Mouse (Mus musculus): Measurements from ENCODE around the gene Atraid. TPM values are rescaled to one million over a fixed set of nuclear protein-coding genes. Genes with fewer than 3 reads are reported as not detected.

Atraid gene
- total RNA-seq (2014; rRNA removed) = 152 and 167 TPM in 2 replicates
- polyA plus RNA-seq (2015; fragmentation: Nextera tagmentation; extraction: Ambion mirVana) = 243 and 257 TPM in 2 replicates

GRCm38 (mm10) chr5:31047848-31048762 lies at the start of gene Atraid:
Gene Atraid (plus strand): TSS chr5:31048312.
- 1% methylated on average over 73 of the region's 73 CpGs for WGBS
- peak; percentile 99 for DNase-seq

GRCm38 (mm10) chr5:30999324-30999723 lies 48.8 kb upstream of the Atraid start:
- ATAC-seq (no peak), DNase-seq (no peak)
- no peak for TF ChIP-seq CTCF (IDR thresholded peaks at IDR 0.05; ENCODE audit: low read depth)
- Histone ChIP-seq H3K9me3 (ENCODE audit: low read length) (no peaks in the 10 kb centered on the region), H3K9ac (no peak overlapping the region), H3K4me3 (ENCODE audit: low read depth, low read length) (no peak overlapping the region), H3K27me3 (ENCODE audit: insufficient read depth, low read length) (no peaks in the 10 kb centered on the region), H3K27ac (ENCODE audit: low read depth, low read length) (no peak overlapping the region), H3K36me3 (ENCODE audit: insufficient read depth) (no peaks in the 10 kb centered on the region), H3K4me1 (ENCODE audit: insufficient read depth) (no peaks in the 10 kb centered on the region), H3K4me2 (ENCODE audit: low read depth) (no peak overlapping the region)
- 68% methylated on average over 5 of the region's 5 CpGs for WGBS

More at GRCm38 (mm10) chr5:31047848-31048762, at the start of gene Atraid:
- peak within 1 kb of the TSS; percentile 89 for H3K27ac ChIP-seq (ENCODE audit: low read depth, low read length)
- no peaks in the 10 kb centered on the region for H3K27me3 ChIP-seq (ENCODE audit: insufficient read depth, low read length)
- peak; percentile 98 for ATAC-seq
- TF ChIP-seq CTCF (IDR thresholded peaks at IDR 0.05; ENCODE audit: low read depth) = no peak
- peak within 1 kb of the TSS; percentile 80 for H3K4me3 ChIP-seq (ENCODE audit: low read depth, low read length)
- H3K4me2 ChIP-seq (ENCODE audit: low read depth) = peak within 1 kb of the TSS; percentile 78
- peak within 1 kb of the TSS; percentile 72 for H3K9ac ChIP-seq
- H3K9me3 ChIP-seq (ENCODE audit: low read length) = no peaks in the 10 kb centered on the region
- H3K4me1 ChIP-seq (ENCODE audit: insufficient read depth) = no peaks in the 10 kb centered on the region; the same call in 1 of the 2 replicates
- H3K36me3 ChIP-seq (ENCODE audit: insufficient read depth) = peaks cover 12% of the 10 kb centered on the region; the same call in 1 of the 2 replicates

- ATAC-seq = no peak
- no peak overlapping the region for H3K4me2 ChIP-seq (ENCODE audit: low read depth)
Measured at GRCm38 (mm10) chr5:31000122-31000521, 48.0 kb upstream of the Atraid start.

GRCm38 (mm10) chr5:31000993-31001392 lies 47.1 kb upstream of the Atraid start:
- no peaks in the 10 kb centered on the region for H3K4me1 ChIP-seq (ENCODE audit: insufficient read depth)
- H3K4me3 ChIP-seq (ENCODE audit: low read depth, low read length) = no peak overlapping the region
- TF ChIP-seq CTCF (IDR thresholded peaks at IDR 0.05; ENCODE audit: low read depth) = no peak
- H3K9me3 ChIP-seq (ENCODE audit: low read length) = no peaks in the 10 kb centered on the region
- DNase-seq (no peak), ATAC-seq (no peak)
- no peak overlapping the region for H3K9ac ChIP-seq
- H3K36me3 ChIP-seq (ENCODE audit: insufficient read depth) = no peaks in the 10 kb centered on the region
- no peaks in the 10 kb centered on the region for H3K27me3 ChIP-seq (ENCODE audit: insufficient read depth, low read length)
- 84% methylated on average over 2 of the region's 2 CpGs for WGBS
- H3K27ac ChIP-seq (ENCODE audit: low read depth, low read length) = no peak overlapping the region
- H3K4me2 ChIP-seq (ENCODE audit: low read depth) = no peak overlapping the region

More at GRCm38 (mm10) chr5:31000122-31000521, 48.0 kb upstream of the Atraid start:
- WGBS = 74% methylated on average over 7 of the region's 7 CpGs
- no peaks in the 10 kb centered on the region for H3K36me3 ChIP-seq (ENCODE audit: insufficient read depth)
- H3K4me1 ChIP-seq (ENCODE audit: insufficient read depth) = no peaks in the 10 kb centered on the region
- no peak overlapping the region for H3K9ac ChIP-seq
- no peak for DNase-seq
- H3K27ac ChIP-seq (ENCODE audit: low read depth, low read length) = no peak overlapping the region
- H3K27me3 ChIP-seq (ENCODE audit: insufficient read depth, low read length) = no peaks in the 10 kb centered on the region
- no peaks in the 10 kb centered on the region for H3K9me3 ChIP-seq (ENCODE audit: low read length)
- no peak for TF ChIP-seq CTCF (IDR thresholded peaks at IDR 0.05; ENCODE audit: low read depth)
- H3K4me3 ChIP-seq (ENCODE audit: low read depth, low read length) = no peak overlapping the region

- H3K9ac ChIP-seq = no peak overlapping the region
- ATAC-seq (no peak), DNase-seq (no peak)
- no peak overlapping the region for H3K4me3 ChIP-seq (ENCODE audit: low read depth, low read length)
- H3K9me3 ChIP-seq (ENCODE audit: low read length) = no peaks in the 10 kb centered on the region
- no peak for TF ChIP-seq CTCF (IDR thresholded peaks at IDR 0.05; ENCODE audit: low read depth)
- H3K4me1 ChIP-seq (ENCODE audit: insufficient read depth) = no peaks in the 10 kb centered on the region
- WGBS = 84% methylated on average over 4 of the region's 4 CpGs
- H3K36me3 ChIP-seq (ENCODE audit: insufficient read depth) = no peaks in the 10 kb centered on the region
- H3K27me3 ChIP-seq (ENCODE audit: insufficient read depth, low read length) = no peaks in the 10 kb centered on the region
- no peak overlapping the region for H3K27ac ChIP-seq (ENCODE audit: low read depth, low read length)
- no peak overlapping the region for H3K4me2 ChIP-seq (ENCODE audit: low read depth)
Measured at GRCm38 (mm10) chr5:31001560-31001959, 46.6 kb upstream of the Atraid start.

GRCm38 (mm10) chr5:31004184-31004583 lies 43.9 kb upstream of the Atraid start:
- peak; percentile 94 for TF ChIP-seq CTCF (IDR thresholded peaks at IDR 0.05; ENCODE audit: low read depth)
- peak; percentile 93 for DNase-seq
- no peaks in the 10 kb centered on the region for H3K36me3 ChIP-seq (ENCODE audit: insufficient read depth)
- H3K27me3 ChIP-seq (ENCODE audit: insufficient read depth, low read length) = no peaks in the 10 kb centered on the region
- no peak overlapping the region for H3K4me2 ChIP-seq (ENCODE audit: low read depth)
- WGBS = 6% methylated on average over 5 of the region's 5 CpGs
- H3K27ac ChIP-seq (ENCODE audit: low read depth, low read length) = no peak overlapping the region
- no peak overlapping the region for H3K9ac ChIP-seq
- no peaks in the 10 kb centered on the region for H3K9me3 ChIP-seq (ENCODE audit: low read length)
- ATAC-seq = peak; percentile 87
- H3K4me1 ChIP-seq (ENCODE audit: insufficient read depth) = no peaks in the 10 kb centered on the region
- no peak overlapping the region for H3K4me3 ChIP-seq (ENCODE audit: low read depth, low read length)

GRCm38 (mm10) chr5:31012737-31013136 lies 35.4 kb upstream of the Atraid start:
- no peak for DNase-seq
- no peak for ATAC-seq
- Histone ChIP-seq H3K4me2 (ENCODE audit: low read depth) (no peak overlapping the region), H3K36me3 (ENCODE audit: insufficient read depth) (no peaks in the 10 kb centered on the region), H3K27ac (ENCODE audit: low read depth, low read length) (no peak overlapping the region), H3K4me1 (ENCODE audit: insufficient read depth) (no peaks in the 10 kb centered on the region), H3K4me3 (ENCODE audit: low read depth, low read length) (no peak overlapping the region), H3K9ac (no peak overlapping the region), H3K9me3 (ENCODE audit: low read length) (no peaks in the 10 kb centered on the region), H3K27me3 (ENCODE audit: insufficient read depth, low read length) (no peaks in the 10 kb centered on the region)
- 71% methylated on average over 3 of the region's 3 CpGs for WGBS
- TF ChIP-seq CTCF (IDR thresholded peaks at IDR 0.05; ENCODE audit: low read depth) = no peak

Data from forebrain, postnatal 0 days (tissue).